Mouse (Mus musculus): ENCODE data around the gene Tex26. TPM values are rescaled to one million over a fixed set of nuclear protein-coding genes. Genes with fewer than 3 reads are reported as not detected.
A peak's percentile ranks its signal among the peaks of the same experiment; 100 is the strongest.

The Tex26 gene
- polyA plus RNA-seq (2015; fragmentation: Nextera tagmentation; extraction: Ambion mirVana) = 0.27 and 0.61 TPM in 2 replicates

GRCm38 (mm10) chr5:149439531-149440179 lies at the start of gene Tex26:
TSS of gene Tex26 (plus strand) at chr5:149439660.
- Histone ChIP-seq H3K4me2 (replicated peaks; ENCODE audit: low read depth) (peak within 1 kb of the TSS; percentile 74), H3K4me1 (replicated peaks; ENCODE audit: control insufficient read depth, insufficient read depth) (0 out of 2 replicates have a peak, but pooled peaks cover 2% of the 10 kb centered on the region), H3K27me3 (ENCODE audit: control insufficient read depth, insufficient read depth, low read length) (no peaks in the 10 kb centered on the region), H3K9me3 (ENCODE audit: control insufficient read depth, low read length) (no peaks in the 10 kb centered on the region), H3K27ac (replicated peaks) (peak within 1 kb of the TSS; percentile 79), H3K36me3 (ENCODE audit: control insufficient read depth, insufficient read depth, low read length) (no peaks in the 10 kb centered on the region), H3K4me3 (ENCODE audit: low read depth, low read length) (peak within 1 kb of the TSS; percentile 37), H3K9ac (ENCODE audit: low read length) (peak within 1 kb of the TSS; percentile 50)
- TF ChIP-seq EP300 (optimal IDR thresholded peaks at IDR 0.05) (no peak), CTCF (IDR thresholded peaks at IDR 0.05; ENCODE audit: low read depth) (peak; percentile 27; the same call in 1 of the 2 replicates)
- ATAC-seq (ENCODE audit: low FRiP score, low TSS enrichment) (peak; percentile 85), DNase-seq (ENCODE audit: low spot score) (peak; percentile 85)
- under 1% methylated on average over 25 of the region's 25 CpGs for WGBS

GRCm38 (mm10) chr5:149391574-149392375 lies 47.7 kb upstream of the Tex26 start:
- ATAC-seq (ENCODE audit: low FRiP score, low TSS enrichment) (no peak; the same call in 1 of the 2 replicates), DNase-seq (ENCODE audit: low spot score) (no peak)
- no peak for TF ChIP-seq CTCF (IDR thresholded peaks at IDR 0.05; ENCODE audit: low read depth)
- TF ChIP-seq EP300 (optimal IDR thresholded peaks at IDR 0.05) = no peak
- no peak overlapping the region for H3K4me2 ChIP-seq (replicated peaks; ENCODE audit: low read depth)
- H3K9me3 ChIP-seq (ENCODE audit: control insufficient read depth, low read length) = no peaks in the 10 kb centered on the region
- H3K27me3 ChIP-seq (ENCODE audit: control insufficient read depth, insufficient read depth, low read length) = no peaks in the 10 kb centered on the region
- H3K4me1 ChIP-seq (replicated peaks; ENCODE audit: control insufficient read depth, insufficient read depth) = no peaks in the 10 kb centered on the region
- H3K4me3 ChIP-seq (ENCODE audit: low read depth, low read length) = no peak overlapping the region
- 10% methylated on average over 18 of the region's 18 CpGs for WGBS
- no peak overlapping the region for H3K9ac ChIP-seq (ENCODE audit: low read length)
- no peaks in the 10 kb centered on the region for H3K36me3 ChIP-seq (ENCODE audit: control insufficient read depth, insufficient read depth, low read length)
- peak overlapping the region; percentile 81 for H3K27ac ChIP-seq (replicated peaks)

GRCm38 (mm10) chr5:149392420-149392988 lies 47.0 kb upstream of the Tex26 start:
- WGBS = 41% methylated on average over 6 of the region's 6 CpGs
- no peak for TF ChIP-seq EP300 (optimal IDR thresholded peaks at IDR 0.05)
- TF ChIP-seq CTCF (IDR thresholded peaks at IDR 0.05; ENCODE audit: low read depth) = peak; percentile 55
- Histone ChIP-seq H3K9ac (ENCODE audit: low read length) (no peak overlapping the region), H3K9me3 (ENCODE audit: control insufficient read depth, low read length) (no peaks in the 10 kb centered on the region), H3K36me3 (ENCODE audit: control insufficient read depth, insufficient read depth, low read length) (no peaks in the 10 kb centered on the region), H3K27ac (replicated peaks) (0 out of 2 replicates have a peak overlapping the region, but pooled peaks have one; percentile 20), H3K4me3 (ENCODE audit: low read depth, low read length) (no peak overlapping the region), H3K4me2 (replicated peaks; ENCODE audit: low read depth) (no peak overlapping the region), H3K27me3 (ENCODE audit: control insufficient read depth, insufficient read depth, low read length) (no peaks in the 10 kb centered on the region), H3K4me1 (replicated peaks; ENCODE audit: control insufficient read depth, insufficient read depth) (no peaks in the 10 kb centered on the region)
- no peak for DNase-seq (ENCODE audit: low spot score)
- no peak for ATAC-seq (ENCODE audit: low FRiP score, low TSS enrichment)

GRCm38 (mm10) chr5:149401446-149401975 lies 37.9 kb upstream of the Tex26 start:
- no peak overlapping the region for H3K4me2 ChIP-seq (replicated peaks; ENCODE audit: low read depth)
- H3K4me3 ChIP-seq (ENCODE audit: low read depth, low read length) = no peak overlapping the region
- H3K9ac ChIP-seq (ENCODE audit: low read length) = no peak overlapping the region
- ATAC-seq (ENCODE audit: low FRiP score, low TSS enrichment) = no peak
- H3K36me3 ChIP-seq (ENCODE audit: control insufficient read depth, insufficient read depth, low read length) = no peaks in the 10 kb centered on the region
- WGBS = 78% methylated on average over 7 of the region's 7 CpGs
- no peak for DNase-seq (ENCODE audit: low spot score)
- H3K9me3 ChIP-seq (ENCODE audit: control insufficient read depth, low read length) = no peaks in the 10 kb centered on the region
- H3K27me3 ChIP-seq (ENCODE audit: control insufficient read depth, insufficient read depth, low read length) = no peaks in the 10 kb centered on the region
- no peaks in the 10 kb centered on the region for H3K4me1 ChIP-seq (replicated peaks; ENCODE audit: control insufficient read depth, insufficient read depth)
- no peak for TF ChIP-seq EP300 (optimal IDR thresholded peaks at IDR 0.05)
- TF ChIP-seq CTCF (IDR thresholded peaks at IDR 0.05; ENCODE audit: low read depth) = no peak
- H3K27ac ChIP-seq (replicated peaks) = no peak overlapping the region

- Histone ChIP-seq H3K36me3 (ENCODE audit: control insufficient read depth, insufficient read depth, low read length) (no peaks in the 10 kb centered on the region), H3K27me3 (ENCODE audit: control insufficient read depth, insufficient read depth, low read length) (no peaks in the 10 kb centered on the region), H3K9ac (ENCODE audit: low read length) (no peak overlapping the region), H3K4me2 (replicated peaks; ENCODE audit: low read depth) (no peak overlapping the region), H3K9me3 (ENCODE audit: control insufficient read depth, low read length) (no peaks in the 10 kb centered on the region), H3K27ac (replicated peaks) (no peak overlapping the region), H3K4me1 (replicated peaks; ENCODE audit: control insufficient read depth, insufficient read depth) (no peaks in the 10 kb centered on the region), H3K4me3 (ENCODE audit: low read depth, low read length) (no peak overlapping the region)
- no peak for TF ChIP-seq CTCF (IDR thresholded peaks at IDR 0.05; ENCODE audit: low read depth)
- TF ChIP-seq EP300 (optimal IDR thresholded peaks at IDR 0.05) = no peak
- DNase-seq (ENCODE audit: low spot score) (no peak), ATAC-seq (ENCODE audit: low FRiP score, low TSS enrichment) (0 out of 2 replicates have a peak, but pooled peaks have one; percentile 31)
- 46% methylated on average over 10 of the region's 10 CpGs for WGBS
Observed at GRCm38 (mm10) chr5:149402029-149402428, 37.4 kb upstream of the Tex26 start.
